Mouse (Mus musculus) erythroid progenitor cell, adult 5-6 weeks (primary cell): ENCODE measurements around the gene Lgals9. TPM values are rescaled to one million over a fixed set of nuclear protein-coding genes. Genes with fewer than 3 reads are reported as not detected.
"Not testable (repeated sequence)": the region's sequence is repeated elsewhere in the genome, so short reads cannot be mapped to it uniquely, and the experiment has no call there.

Experiments
- ATAC-seq: replicated peaks from 2 replicates; pipeline ENCODE4 v1.8.0; 2016; ENCODE audit warnings: moderate number of reproducible peaks, mild to moderate bottlenecking, moderate TSS enrichment, inconsistent platforms; ENCODE audit not compliant: poor library complexity, low FRiP score, severe bottlenecking
- total RNA-seq, 2 experiments: library from RNA; stranded (forward) in 1 of 2; stranded (reverse) in 1 of 2; fragments of 150-400 nt in 1 of 2; fragments of 186-747, 209-891 nt in 1 of 2; gene quantifications; 2 replicates each; pipeline versions ENCODE4 v1.2.3 to v1.2.4; 2015 to 2017; ENCODE audit warnings: low replicate concordance in 2 of 2

The Lgals9 gene
- total RNA-seq, 2 experiments from 2014 or later: 28.0 to 137 TPM

DNA sequence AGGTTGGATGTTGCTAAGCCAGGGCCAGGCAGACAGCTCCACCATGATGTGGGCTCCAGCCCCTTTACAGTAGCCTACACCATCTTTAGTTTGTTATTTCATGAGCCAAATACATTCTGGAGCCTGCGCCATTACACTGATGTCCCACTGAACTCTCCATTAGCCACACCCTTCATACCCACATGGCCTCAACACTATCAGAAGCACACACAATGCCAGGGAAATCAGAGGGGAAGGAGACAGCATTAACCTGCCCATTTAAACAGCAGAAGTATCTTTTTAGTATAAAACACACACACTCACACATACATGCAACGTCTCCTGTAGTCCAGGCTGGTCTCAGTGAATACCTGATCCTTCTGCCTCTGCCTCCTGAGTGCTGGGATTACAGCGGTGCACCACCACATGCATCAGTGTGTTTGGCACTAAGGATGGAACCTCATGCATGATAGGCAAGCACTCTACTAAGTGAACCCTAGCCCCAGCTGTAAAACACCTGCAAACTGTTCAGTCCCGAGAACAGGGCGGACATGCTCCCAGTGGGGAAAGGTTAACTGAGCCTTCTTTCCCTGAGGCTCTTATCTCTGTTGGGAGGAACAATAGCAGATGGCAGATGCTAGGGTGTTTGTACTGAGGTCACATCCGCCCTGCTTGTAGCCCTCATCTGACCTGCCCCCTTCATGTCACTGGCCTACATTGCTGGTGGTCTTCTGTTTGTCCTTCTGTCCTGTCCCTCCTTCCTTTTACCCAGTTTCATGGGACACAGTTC is 23.4 kb upstream of the Lgals9 start:
- no peak; the same call in 1 of the 2 replicates for ATAC-seq

DNA sequence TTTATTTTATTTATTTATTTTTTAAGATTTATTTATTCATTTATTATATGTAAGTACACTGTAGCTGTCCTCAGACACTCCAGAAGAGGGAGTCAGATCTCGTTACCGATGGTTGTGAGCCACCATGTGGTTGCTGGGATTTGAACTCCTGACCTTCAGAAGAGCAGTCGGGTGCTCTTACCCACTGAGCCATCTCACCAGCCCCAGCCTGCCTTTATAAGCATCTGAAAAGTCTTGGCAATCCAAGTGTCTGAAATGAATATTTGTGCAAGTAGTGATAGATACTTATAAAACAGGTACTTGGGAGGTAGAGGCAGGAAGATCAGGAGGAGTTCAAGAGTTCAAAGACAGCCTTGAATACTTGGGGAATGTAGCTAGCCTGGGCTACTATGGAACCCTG is 22.6 kb upstream of the Lgals9 start:
- ATAC-seq: not testable (repeated sequence)

GRCm38 (mm10) chr11:79006417-79006816 is 21.7 kb upstream of the Lgals9 start:
- no peak for ATAC-seq

DNA sequence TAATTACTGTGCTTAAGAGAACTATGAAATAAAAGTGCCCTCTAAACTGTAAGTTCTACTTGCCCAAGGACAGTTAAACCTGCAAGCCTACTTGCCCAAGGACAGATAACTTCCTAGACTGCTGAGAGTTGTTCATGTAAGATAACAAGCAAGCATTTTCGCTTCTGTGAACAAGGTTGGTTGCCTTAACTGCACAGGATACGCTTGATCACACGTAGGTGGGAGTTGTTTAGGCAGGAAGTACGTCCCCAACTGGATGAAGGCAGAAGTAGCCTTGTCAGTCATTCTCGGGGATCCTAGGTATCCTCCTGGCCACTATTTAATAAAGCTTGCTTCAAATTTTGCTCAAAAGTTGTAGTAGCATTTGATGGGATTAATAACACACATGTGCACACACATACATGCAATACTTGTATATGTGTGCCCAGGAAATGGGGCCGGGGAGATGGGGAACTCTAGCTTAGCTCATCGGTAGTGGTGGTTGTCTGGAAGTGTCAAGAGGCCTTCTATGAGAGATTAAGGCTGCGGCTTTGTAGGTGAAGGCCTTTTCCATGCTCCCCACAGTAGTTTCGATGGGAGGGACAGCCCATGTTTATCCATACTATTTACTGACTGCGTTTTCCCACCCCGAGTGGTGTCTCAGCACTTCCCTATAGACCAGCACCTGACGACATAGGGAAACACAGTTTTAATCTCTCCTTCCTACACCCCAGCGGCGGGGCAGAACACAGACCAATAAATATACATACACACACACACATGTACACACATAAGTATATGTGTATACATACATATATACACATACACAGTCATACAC is 21.0 kb upstream of the Lgals9 start:
- no peak for ATAC-seq

- no peak for ATAC-seq
These were observed 19.3 kb upstream of the Lgals9 start for GRCm38 (mm10) chr11:79003769-79004638.

DNA sequence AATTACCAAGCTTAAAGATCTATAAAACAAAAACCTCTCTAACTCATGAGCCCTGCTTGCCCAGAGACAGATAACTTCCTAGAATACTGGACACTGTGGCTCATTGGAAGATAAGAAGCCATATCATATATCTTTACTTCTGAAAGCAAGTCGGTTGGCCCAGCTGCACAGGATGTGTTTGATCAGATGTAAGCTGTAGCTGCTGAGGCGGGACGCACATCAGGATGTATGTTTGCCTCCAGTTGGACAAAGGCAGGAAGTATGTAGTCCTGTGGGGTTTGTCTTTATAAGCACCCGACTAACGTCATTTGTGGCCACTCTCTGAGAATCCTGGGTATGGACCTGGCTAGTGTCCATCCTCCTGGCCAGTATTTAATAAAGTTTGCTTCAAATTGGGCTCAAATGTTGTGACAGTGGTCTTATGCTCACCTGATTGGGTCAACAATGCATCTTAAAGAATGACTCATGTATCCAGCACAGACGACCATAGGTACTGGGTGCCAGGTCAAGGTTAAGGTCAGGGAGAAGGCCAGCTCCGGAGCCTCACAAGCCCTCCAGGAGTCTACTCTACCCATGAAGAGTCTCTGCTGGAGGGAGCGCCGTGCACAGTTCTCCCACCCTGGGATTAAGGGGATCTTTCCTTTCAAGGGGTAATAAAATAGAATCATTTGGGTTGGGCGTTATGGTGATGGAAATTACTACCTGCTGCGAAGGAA is 18.5 kb upstream of the Lgals9 start:
- no peak for ATAC-seq

DNA sequence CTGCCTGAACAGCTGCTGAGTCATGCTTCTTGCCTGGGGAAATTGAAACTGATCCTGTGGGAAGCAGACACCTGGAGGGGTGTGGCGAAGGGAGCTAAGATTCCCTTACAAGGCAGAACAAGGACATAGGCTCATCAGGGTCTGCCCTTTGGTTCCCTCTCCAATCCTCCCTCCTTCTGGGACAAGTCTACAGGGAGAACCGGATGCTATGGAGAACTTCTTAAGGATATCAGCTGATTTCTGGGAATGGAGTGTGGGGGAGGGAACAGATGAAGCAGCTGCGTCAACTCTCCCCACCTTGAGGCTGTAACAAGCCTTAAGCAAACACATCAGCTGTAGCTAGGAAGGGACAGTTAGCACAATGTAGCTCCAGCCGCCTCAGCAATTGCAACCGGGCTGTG is 17.8 kb upstream of the Lgals9 start:
- no peak for ATAC-seq

- ATAC-seq: no peak
These were observed 17.1 kb upstream of the Lgals9 start for GRCm38 (mm10) chr11:79001871-79002270.

GRCm38 (mm10) chr11:78999118-78999517 is 14.4 kb upstream of the Lgals9 start:
- ATAC-seq: no peak

DNA sequence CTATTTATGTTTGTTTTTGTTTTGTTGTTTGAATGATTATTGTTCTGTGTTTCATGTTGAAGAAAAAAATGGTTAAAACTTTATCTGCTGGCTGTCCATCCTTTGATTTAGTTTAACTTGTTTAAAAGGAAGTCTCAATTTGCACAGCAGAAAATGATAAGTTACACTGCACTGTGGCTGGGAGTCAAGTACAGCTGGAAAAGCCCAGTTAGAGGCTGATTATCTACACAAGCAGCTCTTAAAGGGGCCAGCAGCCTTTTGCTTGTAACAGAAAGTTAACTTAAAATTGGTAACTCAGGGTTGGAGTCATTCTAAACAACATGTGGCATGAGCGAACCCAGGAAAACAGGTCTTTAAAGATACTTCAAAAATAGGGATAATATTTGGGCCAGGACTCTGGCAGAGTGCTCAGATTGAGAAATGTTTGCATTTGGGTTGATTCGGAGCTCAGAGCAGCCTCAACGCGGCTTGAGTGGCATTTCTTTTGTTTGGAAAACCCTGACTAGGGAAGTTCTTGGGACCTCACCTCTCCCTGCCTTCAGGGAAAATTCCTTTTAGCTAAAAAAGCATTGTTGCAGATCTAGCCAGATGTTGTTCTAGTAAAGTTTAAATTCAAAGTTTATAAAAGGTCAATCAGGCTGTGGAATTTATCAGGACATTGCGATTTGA is 6.3 kb upstream of the Lgals9 start:
- ATAC-seq: not testable (repeated sequence)

GRCm38 (mm10) chr11:78990096-78990495 is 5.3 kb upstream of the Lgals9 start:
- no peak for ATAC-seq

- ATAC-seq: not testable (repeated sequence)
These were observed 4.5 kb upstream of the Lgals9 start for GRCm38 (mm10) chr11:78989206-78989605.

GRCm38 (mm10) chr11:78986311-78987002 is 1.7 kb upstream of the Lgals9 start:
- ATAC-seq: no peak

- no peak for ATAC-seq
These were observed 759 bp upstream of the Lgals9 start for GRCm38 (mm10) chr11:78985505-78985904.

- ATAC-seq: 0 out of 2 replicates have a peak, but pooled peaks have one; percentile 18
These were observed 1.2 kb downstream of the Lgals9 start for GRCm38 (mm10) chr11:78983539-78983938.

DNA sequence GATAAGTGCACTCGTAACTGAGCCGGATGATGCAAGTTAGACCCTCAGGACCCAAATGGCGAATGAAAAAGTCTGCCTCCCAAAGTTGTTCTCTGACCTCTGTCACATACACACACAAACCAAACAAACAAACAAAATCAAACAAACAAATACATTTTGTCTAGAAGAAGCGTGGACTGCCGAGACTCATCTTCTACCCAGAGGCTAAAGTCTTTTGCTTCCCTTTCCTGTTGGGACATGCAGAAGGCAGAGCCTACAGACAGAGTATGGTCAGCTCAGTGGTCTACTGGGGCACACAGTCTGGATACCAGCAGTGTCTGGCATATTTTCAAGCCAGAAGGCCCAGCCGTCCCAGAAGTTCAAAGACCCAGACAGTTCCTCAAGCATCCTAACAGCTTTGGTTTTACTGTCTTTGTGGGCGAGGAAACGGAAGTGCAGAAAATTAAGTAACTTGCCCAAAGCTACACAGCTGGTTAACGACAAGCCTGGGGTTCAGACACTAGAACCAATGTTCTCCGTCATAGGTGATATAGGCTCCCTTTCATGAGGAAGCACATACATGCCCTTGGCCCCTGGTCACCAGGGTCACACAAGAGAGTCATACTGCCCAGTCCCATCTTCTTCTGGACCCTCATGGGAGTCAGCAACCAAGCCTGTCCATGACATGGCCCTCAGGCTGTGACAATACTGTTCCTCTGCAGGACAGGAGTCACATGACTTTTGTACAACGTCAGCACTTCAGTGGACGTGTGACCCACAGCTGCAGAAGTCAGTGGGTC is 2.0 kb downstream of the Lgals9 start:
- 0 out of 2 replicates have a peak, but pooled peaks have one; percentile 21 for ATAC-seq

DNA sequence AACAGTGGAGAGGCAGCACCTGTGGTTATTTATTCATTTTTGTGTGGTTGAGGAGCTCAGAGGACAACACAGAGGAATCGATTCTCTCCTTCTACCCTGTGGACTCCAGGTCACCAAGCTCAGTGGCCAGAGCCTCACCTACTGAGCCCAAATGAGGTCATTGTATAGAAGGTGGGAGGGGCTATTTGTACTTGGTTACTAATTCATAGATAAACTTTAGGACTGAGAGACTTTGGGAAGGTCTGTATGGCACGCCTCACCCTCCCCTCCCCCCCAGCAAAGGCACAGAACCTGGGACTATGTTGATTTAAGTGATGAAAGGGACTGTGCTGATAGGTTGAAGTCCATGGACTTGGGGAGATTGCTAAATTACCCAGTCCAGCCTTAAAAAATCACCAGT is 2.7 kb downstream of the Lgals9 start:
- no peak for ATAC-seq
